Mouse (Mus musculus) spleen, embryonic (tissue): ENCODE measurements at regions not wholly inside any gene's neighbourhood (a gene's known extent, or its start where the extent isn't known, plus 50 kb on each side); places are given as distances from the start of the nearest gene placed in this dataset.

Experiments used
- CTCF ChIA-PET: fragments of 350-600 bp; sonication (Branson Sonifier 250); formaldehyde crosslinking; loops from one replicate; lab custom pipeline; 2022; lab: Charles Lee

GRCm38 (mm10) chr8:115486904-115487303, 220.7 kb downstream of the Maf start:
- CTCF ChIA-PET, result no interaction called here

DNA sequence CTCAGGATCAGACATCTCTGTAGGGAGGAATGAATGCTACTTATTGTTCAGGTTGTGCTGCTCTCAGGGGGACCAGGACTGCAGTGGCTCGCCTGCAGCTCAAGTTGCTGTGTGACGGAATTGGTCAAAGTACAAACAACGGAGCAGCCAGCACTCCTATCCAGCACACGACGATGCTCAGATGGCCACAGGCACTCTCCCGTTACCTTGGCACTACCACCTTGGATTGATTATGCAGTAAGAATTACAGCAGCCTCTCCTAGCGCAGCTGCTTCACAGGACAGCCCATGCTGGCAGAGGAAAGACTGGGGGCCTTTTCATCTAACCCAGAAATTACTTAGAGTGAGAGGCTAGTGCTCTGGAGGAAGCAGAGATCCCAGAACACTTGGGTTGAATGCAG, 226.5 kb downstream of the Maf start:
- CTCF ChIA-PET, result no interaction called here

DNA sequence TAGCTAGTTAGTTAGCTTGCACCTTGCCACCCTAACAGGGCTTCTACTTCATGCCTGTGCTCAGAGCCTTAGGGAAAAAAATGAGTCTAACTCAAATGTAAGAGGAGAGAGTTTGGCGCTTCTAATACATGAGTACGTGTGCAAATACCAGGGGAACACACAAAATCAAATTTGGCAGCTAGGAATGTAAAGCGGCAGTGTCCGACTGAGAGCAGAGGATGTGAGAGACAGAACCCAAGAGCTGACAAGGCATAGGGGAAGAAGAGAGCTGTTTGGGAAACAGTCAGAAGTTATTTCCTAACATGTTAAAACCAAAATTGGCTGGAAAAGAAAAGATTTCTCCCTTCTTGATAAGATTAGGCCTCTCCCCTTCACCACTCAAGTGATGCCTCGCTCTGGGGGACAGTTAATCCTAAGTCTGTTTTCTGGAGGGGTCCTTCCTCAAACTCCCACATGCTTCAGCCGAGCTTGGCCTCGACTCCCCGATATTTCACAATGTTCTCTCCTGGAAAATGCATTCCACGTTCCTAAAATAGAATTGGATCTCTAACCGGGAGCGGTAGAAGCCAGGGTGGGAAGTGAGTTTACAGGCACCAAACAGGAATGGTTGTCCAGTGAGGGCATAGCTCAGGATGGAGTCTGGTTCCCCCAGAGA, 229.1 kb downstream of the Maf start:
- CTCF ChIA-PET, result no interaction called here

DNA sequence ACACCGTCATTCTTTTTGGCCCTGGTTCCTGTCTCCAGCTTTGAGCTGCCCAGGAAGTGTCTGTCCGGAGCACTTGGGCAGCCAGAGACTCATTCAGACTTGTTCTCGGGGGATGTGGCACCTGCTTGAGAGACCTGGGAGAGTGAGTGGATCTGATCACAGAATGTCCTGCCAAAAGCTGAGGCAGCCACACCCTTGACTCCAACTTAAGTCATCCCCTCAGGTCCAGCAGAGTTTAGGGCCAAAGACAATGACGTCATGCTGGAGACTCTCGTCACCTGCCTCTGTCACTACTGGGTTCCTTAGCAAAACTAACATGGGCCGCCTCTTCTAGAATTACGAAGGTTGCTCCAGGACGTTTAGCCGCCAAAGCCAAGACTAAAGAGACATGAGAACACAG, 231.5 kb downstream of the Maf start:
- CTCF ChIA-PET, result no interaction called here

GRCm38 (mm10) chr8:115475156-115475555, 232.4 kb downstream of the Maf start:
- CTCF ChIA-PET, result no interaction called here

DNA sequence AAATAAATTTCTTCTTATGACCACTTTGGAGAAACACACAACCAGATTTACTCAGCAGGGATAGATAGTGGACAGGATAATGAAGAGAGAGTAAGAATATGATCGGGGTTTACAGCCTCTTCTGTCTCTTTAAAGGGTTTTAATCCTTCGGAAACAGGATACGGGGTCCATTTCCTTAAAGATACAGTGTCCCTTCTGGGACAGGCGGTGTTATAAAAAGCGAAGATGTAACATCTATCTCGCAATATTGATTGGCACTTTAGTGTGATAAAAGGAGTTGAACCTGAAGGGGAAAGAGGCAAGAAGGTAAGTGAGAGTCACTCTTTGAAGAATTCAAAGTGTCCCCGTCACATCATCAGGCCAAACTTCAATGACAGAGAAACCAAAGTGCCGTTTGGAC, 233.6 kb downstream of the Maf start:
- CTCF ChIA-PET, result no interaction called here

GRCm38 (mm10) chr8:115466553-115466952, 241.0 kb downstream of the Maf start:
- CTCF ChIA-PET, result no interaction called here

- CTCF ChIA-PET, result no interaction called here
These were observed 241.5 kb downstream of the Maf start for GRCm38 (mm10) chr8:115466122-115466521.

- CTCF ChIA-PET, result interaction anchor here (0.6 kb wide), 1 partner anchor 16 kb away, joined by 4 read pairs; no protein-coding TSS in a partner anchor
These were observed 244.9 kb downstream of the Maf start for GRCm38 (mm10) chr8:115462657-115463056.

DNA sequence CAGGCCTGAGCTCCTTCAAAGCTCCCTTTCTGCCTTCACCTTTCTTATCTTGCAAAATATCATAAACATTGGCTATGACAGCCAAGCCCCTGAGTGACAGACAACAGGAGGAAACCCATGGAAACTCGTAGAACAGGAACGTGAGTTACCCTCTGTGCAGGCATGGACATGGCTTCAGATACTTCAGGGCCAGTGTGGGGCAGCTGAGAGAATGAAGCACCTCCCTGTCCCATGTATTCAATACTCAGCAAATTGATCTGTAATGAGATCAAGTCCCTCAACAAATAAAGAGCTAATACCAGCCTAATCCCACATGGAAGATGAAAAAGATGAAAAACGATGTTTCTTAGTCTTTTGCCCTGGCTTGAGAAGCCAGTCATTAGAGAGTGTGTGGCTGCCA, 249.5 kb downstream of the Maf start:
- CTCF ChIA-PET, result no interaction called here

- CTCF ChIA-PET, result interaction anchor here (0.7 kb wide), 1 partner anchor 430 kb away, joined by 4 read pairs; no protein-coding TSS in a partner anchor
These were observed 256.8 kb downstream of the Maf start for GRCm38 (mm10) chr8:115450789-115451188.

GRCm38 (mm10) chr8:115448367-115448766, 259.2 kb downstream of the Maf start:
- CTCF ChIA-PET, result no interaction called here

DNA sequence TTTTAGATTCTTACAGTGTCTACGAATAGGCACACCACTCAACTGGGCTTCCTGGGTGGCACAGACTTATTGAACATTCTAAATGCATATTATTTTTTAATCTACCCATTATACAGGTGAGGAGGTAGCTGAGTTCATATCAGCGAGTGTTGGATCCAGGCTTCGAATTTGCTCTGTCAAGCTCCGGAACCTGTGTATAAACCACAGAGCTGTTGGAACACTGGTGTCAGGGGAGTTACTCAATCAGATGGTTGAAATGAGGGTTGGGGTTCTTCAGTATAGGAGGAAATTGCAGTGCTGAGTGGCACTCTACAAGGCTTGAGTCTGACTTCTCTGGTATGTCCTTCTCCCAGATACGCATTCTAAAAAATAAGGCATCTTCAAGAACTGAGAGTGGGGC, 263.1 kb downstream of the Maf start:
- CTCF ChIA-PET, result no interaction called here

DNA sequence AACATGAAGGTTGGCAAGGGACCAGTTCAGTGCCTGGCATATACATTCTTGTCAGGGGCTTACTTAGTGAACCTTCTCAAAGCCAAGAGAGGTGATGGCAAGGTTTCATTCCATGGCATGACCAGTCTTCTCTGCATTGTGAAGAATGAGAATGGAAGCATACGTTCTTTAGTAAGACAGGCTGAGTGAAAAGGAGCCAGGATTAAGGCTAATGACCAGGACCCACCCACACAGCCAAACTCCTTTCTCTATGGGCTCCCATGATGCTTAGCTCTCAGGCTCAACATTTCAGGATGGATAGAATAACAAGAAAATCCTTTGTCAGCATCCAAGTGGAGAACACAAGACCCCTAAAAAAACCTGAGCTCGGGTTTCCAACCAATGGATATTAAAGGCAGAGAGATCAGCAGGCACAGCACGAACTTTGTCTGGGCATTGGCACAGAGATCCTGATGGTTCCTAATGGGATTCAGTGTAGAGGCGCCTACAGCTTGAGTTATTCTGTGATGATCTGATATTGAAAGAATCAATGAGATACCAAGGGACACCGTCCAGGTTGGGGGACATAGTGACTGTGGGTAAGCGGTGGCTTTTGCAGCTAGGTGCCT, 265.5 kb downstream of the Maf start:
- CTCF ChIA-PET, result interaction anchor here (0.6 kb wide), 1 partner anchor 732 kb away, joined by 4 read pairs; no protein-coding TSS in a partner anchor

GRCm38 (mm10) chr8:115441323-115441722, 266.3 kb downstream of the Maf start:
- CTCF ChIA-PET, result no interaction called here

DNA sequence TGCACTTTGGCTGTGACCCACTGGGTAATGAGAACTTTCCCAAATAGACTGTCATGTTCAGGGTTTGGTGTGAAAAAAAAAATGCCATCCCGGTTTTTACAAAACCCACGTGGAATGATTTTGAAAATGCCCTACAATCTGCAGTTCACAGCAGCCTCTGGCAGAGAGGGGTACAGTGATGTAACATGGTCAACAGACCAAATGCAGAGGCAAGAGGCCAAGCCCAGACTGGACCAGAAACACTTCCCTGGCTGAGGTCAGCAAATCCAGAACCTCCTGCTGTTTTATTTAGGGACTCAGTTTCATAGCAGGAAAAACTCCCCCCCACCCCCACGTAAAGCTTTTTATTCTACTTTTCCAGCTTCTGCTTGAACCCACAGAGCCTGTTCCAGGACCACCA, 267.4 kb downstream of the Maf start:
- CTCF ChIA-PET, result no interaction called here

DNA sequence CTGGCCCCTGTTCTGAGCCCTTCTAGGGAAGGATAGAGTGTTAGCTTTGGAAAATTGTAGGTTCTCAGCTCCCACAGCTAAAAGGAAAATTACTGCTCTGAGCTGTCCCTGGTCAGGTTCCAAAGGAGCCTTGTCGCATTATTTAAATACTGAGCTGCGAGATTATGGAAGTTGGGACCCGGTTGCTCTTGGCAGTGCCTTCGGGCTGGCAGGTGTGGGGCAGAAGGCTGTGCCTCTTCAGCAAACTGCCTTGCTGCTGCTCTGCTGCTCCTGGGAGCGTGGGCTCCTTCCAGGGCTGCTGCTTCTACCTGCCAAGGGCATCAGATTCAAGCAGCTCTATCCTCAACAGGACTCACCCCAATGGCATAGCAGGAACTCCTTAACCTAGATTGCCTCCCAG, 268.1 kb downstream of the Maf start:
- CTCF ChIA-PET, result no interaction called here

- CTCF ChIA-PET, result no interaction called here
These were observed 269.6 kb downstream of the Maf start for GRCm38 (mm10) chr8:115437956-115438355.

DNA sequence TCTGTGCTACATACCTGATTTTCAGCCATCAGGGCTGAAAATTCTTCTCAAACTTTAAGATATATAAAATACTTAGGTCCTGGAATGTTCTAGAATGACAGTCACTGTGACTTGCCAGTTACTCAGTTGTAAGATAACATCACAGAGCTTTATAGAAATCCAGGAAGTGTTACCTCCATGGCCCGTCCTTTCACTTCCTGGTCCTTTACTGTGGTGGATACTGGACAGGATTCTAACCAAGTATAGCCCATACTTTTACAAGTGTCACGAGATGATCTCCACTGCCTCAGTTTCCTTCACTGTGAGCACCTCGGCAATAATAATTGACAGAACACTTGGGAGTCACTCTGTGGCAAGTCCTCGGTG, 271.3 kb downstream of the Maf start:
- CTCF ChIA-PET, result no interaction called here

DNA sequence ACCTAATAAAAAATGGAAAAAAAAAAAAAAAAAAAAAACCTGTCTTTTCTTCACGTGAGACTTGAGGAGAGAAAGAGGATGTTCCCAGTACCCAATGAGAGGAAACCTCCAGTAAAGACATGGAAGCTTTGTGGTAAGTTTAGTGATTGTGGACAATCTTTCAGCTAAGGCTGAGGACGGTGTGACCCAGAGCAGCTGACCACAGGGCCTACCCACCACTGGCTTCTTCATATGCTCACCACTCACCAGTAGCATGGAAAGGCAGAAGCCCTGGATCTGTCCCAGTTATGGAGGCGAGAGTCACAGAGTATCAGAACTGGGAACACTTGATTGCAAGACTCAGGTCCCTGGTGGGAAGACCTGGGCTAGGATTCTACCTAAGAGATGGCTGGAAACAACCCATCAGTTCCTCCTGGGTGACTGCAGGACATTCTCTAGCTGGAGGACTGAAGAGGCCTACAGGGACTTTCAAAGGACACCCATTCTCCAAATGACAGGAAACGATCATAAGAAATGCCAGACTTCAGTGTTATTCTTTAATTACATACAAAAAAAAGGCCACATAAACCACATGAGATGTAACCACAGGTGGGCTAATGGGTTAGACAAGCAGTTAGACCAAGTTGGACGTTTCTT, 271.8 kb downstream of the Maf start:
- CTCF ChIA-PET, result no interaction called here

DNA sequence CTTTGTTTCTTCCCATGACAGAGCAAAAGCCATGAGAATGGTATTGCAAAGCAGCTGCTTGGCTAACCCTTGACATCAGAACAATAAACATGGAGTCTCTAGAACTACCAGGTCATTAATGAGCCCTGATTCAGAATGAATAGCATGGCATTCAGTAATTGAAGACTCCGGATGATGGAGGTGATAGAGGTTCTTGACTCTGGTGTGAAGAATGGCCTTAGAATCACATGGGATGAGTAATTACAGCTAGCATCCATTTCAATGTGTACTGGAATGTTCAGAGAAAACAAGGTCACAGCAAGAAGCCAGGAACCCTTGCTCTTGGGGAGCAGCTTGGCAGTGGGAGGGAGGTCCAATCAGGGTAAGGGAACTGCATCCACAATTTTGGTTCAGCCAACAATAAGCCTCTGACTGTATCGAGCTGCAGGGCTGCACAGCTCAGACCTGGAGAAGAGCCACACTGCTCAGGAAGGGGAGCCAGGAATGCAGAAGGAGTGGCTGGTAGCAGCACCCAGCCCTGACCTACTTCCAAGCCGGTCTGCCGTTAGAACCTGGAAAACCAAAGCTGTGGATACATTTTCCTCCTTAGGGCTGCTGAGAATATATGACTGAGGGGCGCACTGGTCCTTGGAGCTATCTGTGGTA, 275.1 kb downstream of the Maf start:
- CTCF ChIA-PET, result interaction anchor here (0.6 kb wide), 1 partner anchor 588 kb away, joined by 6 read pairs; no protein-coding TSS in a partner anchor

DNA sequence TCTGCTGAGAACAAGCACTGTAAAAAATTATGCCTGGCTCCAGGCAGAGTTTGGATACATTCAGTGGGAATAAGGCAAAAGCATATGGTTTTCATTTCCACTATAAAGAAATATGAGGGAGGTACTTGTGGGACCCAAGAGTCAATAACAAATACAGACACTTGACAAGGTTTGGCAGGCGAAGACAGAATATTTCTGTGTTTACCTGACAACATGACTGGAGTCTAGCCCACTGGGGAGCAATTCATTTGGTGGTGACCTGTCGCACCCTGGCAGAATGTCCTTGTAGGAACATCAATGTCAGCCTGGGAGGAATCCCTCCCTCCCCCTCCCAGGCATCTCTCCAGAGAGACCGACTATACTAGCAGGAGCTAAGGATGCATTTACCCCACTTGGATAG, 276.8 kb downstream of the Maf start:
- CTCF ChIA-PET, result interaction anchor here (1.2 kb wide), 1 partner anchor 9 kb away, joined by 3 read pairs; no protein-coding TSS in a partner anchor
